In the genomic region with DNA sequence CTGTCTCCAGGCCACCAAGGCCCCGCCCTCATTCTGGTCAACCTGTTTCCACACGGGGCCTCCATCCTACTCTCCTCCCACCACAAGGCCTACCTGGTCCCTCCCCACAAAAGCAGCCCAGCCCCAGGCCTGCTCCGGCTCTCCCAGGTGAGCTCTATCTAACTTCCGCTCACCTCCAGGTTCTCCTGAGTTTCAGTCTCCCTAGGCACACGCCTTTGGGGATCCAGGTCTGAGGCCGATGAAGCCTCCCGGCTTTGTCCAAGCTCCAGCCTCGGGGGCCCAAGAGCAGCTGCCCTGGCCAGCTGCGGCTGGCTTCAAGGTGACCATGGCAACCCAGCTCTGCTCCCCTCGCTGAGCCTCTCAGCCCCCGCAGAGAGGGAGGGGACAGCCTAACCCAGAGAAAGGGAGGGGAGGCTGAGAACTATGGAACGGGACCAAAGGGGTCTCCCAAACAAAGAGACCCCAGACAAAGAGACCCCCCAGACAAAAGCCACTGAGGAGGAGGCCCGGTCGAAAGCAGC, we compare ENCODE assay signal across 8 mouse cellular contexts. TPM values are rescaled to one million over a fixed set of nuclear protein-coding genes. Genes with fewer than 3 reads are reported as not detected.
DNase-seq lines count a peak whose midpoint lies in the region; ATAC-seq and TF ChIP-seq lines count a peak whose summit lies in the region.

No protein-coding gene starts in this region.

- 0% methylated on average over 14 of the region's 14 CpGs for WGBS in forebrain, embryonic 10.5 days
- 5% methylated on average over 14 of the region's 14 CpGs for WGBS in kidney, adult 2 months
- WGBS in midbrain, embryonic 16.5 days = 1% methylated on average over 14 of the region's 14 CpGs

- peak overlapping the region; percentile 99 for H3K27ac ChIP-seq in forebrain, embryonic 10.5 days
- peak overlapping the region; percentile 52 for H3K27ac ChIP-seq in kidney, adult 2 months (ENCODE audit: insufficient read depth, low read depth, low read length)
- peak overlapping the region; percentile 98 for H3K27ac ChIP-seq in midbrain, embryonic 16.5 days (ENCODE audit: low read length)

- H3K4me1 ChIP-seq in forebrain, embryonic 10.5 days = peaks cover 82% of the 10 kb centered on the region
- H3K4me1 ChIP-seq in kidney, adult 2 months (ENCODE audit: control insufficient read depth, insufficient read depth, low read length) = peaks cover 19% of the 10 kb centered on the region
- peaks cover 31% of the 10 kb centered on the region for H3K4me1 ChIP-seq in midbrain, embryonic 16.5 days (ENCODE audit: control insufficient read depth, insufficient read depth, low read length)

- no peak for TF ChIP-seq POLR2A in kidney, adult 2 months (IDR thresholded peaks at IDR 0.05; ENCODE audit: low read depth, low read length)

- ATAC-seq in midbrain, embryonic 16.5 days = peak; percentile 41
- ATAC-seq in activated CD4-positive, CD25-positive, alpha-beta regulatory T cell, adult 4 months = no peak

- H3K9ac ChIP-seq in midbrain, embryonic 16.5 days (ENCODE audit: low read depth, low read length) = peak overlapping the region; percentile 78

- peak overlapping the region; percentile 69 for H3K4me2 ChIP-seq in midbrain, embryonic 16.5 days (ENCODE audit: low read length)

- H3K4me3 ChIP-seq in forebrain, embryonic 10.5 days = peak overlapping the region; percentile 64
- peak overlapping the region; percentile 19; the same call in 1 of the 2 replicates for H3K4me3 ChIP-seq in kidney, adult 2 months (ENCODE audit: insufficient read depth, low read depth, low read length)
- peak overlapping the region; percentile 47 for H3K4me3 ChIP-seq in midbrain, embryonic 16.5 days (ENCODE audit: low read depth, low read length)

- no peaks in the 10 kb centered on the region for H3K9me3 ChIP-seq in forebrain, embryonic 10.5 days
- no peaks in the 10 kb centered on the region for H3K9me3 ChIP-seq in midbrain, embryonic 16.5 days (replicated peaks; ENCODE audit: control insufficient read depth, low read length, poor library complexity, severe bottlenecking)

- peak; percentile 67 to 74 for DNase-seq in right cerebral cortex, postnatal 10 days (ENCODE audit: low spot score in 2 of 2)
- DNase-seq in right cerebral cortex, postnatal 36 days (ENCODE audit: low spot score in 2 of 2) = no peak
- peak; percentile 92 for DNase-seq in forebrain, embryonic 10.5 days (ENCODE audit: extremely low spot score, low spot score)
- peak; percentile 68 for DNase-seq in kidney, adult 2 months
- no peak for DNase-seq in T-cell, adult 2 months (ENCODE audit: low spot score)
- DNase-seq in adrenal gland, adult 8-10 months = no peak

- H3K36me3 ChIP-seq in forebrain, embryonic 10.5 days (replicated peaks) = peaks cover 12% of the 10 kb centered on the region
- no peaks in the 10 kb centered on the region for H3K36me3 ChIP-seq in kidney, adult 2 months (ENCODE audit: control insufficient read depth, insufficient read depth, low read length)
- no peaks in the 10 kb centered on the region for H3K36me3 ChIP-seq in midbrain, embryonic 16.5 days (ENCODE audit: control insufficient read depth, insufficient read depth, low read length)

- TF ChIP-seq CTCF in kidney, adult 2 months (conservative IDR thresholded peaks at IDR 0.05; ENCODE audit: insufficient read depth, insufficient read length, low read depth, low read length) = no peak

- H3K27me3 ChIP-seq in forebrain, embryonic 10.5 days (ENCODE audit: poor library complexity, severe bottlenecking) = peaks cover 45% of the 10 kb centered on the region
- no peaks in the 10 kb centered on the region for H3K27me3 ChIP-seq in kidney, adult 2 months (replicated peaks; ENCODE audit: control insufficient read depth, insufficient read depth, low read length)
- no peaks in the 10 kb centered on the region for H3K27me3 ChIP-seq in midbrain, embryonic 16.5 days (ENCODE audit: control insufficient read depth, insufficient read depth, low read depth, low read length)

RNA-seq across cellular contexts. Expression of gene Ddr1, which starts 0.6 kb away (rescaled TPM):
- polyA plus RNA-seq in forebrain, embryonic 10.5 days (2016; fragmentation: Nextera tagmentation; extraction: Ambion mirVana) = 105 and 112 TPM in 2 replicates
- 91.2 and 109 TPM in 2 replicates for polyA plus RNA-seq in kidney, adult 2 months (2012; rRNA removed)
- polyA plus RNA-seq in midbrain, embryonic 16.5 days (2015; fragmentation: Nextera tagmentation; extraction: Ambion mirVana) = 87.8 and 103 TPM in 2 replicates
- polyA plus RNA-seq in activated CD4-positive, CD25-positive, alpha-beta regulatory T cell, adult 4 months (2017; shearing (Covaris generic)) = under 1 TPM; 0.66 to 0.71 TPM
- 10 to 100 TPM; 40.1 to 81.5 (median 56.4) TPM for total RNA-seq in adrenal gland, adult 8-10 months (2022)

RNA-seq across cellular contexts. Expression of gene Gtf2h4, which starts 30.3 kb away (rescaled TPM):
- 59.3 and 62.3 TPM in 2 replicates for polyA plus RNA-seq in forebrain, embryonic 10.5 days (2016; fragmentation: Nextera tagmentation; extraction: Ambion mirVana)
- 28.7 and 29.1 TPM in 2 replicates for polyA plus RNA-seq in kidney, adult 2 months (2012; rRNA removed)
- 26.5 and 27.3 TPM in 2 replicates for polyA plus RNA-seq in midbrain, embryonic 16.5 days (2015; fragmentation: Nextera tagmentation; extraction: Ambion mirVana)
- polyA plus RNA-seq in activated CD4-positive, CD25-positive, alpha-beta regulatory T cell, adult 4 months (2017; shearing (Covaris generic)) = 10 to 100 TPM; 11.5 to 30.4 TPM
- total RNA-seq in adrenal gland, adult 8-10 months (2022) = 10 to 100 TPM; 23.5 to 30.6 (median 24.6) TPM

RNA-seq across cellular contexts. Expression of gene Vars2, which starts 36.4 kb away (rescaled TPM):
- 19.3 and 20.2 TPM in 2 replicates for polyA plus RNA-seq in forebrain, embryonic 10.5 days (2016; fragmentation: Nextera tagmentation; extraction: Ambion mirVana)
- 21.5 and 31.3 TPM in 2 replicates for polyA plus RNA-seq in kidney, adult 2 months (2012; rRNA removed)
- 15.1 and 15.3 TPM in 2 replicates for polyA plus RNA-seq in midbrain, embryonic 16.5 days (2015; fragmentation: Nextera tagmentation; extraction: Ambion mirVana)
- 10 to 100 TPM in 1 of 2 experiments, 1 to 10 TPM in 1; 9.3 to 11.8 TPM for polyA plus RNA-seq in activated CD4-positive, CD25-positive, alpha-beta regulatory T cell, adult 4 months (2017; shearing (Covaris generic))
- total RNA-seq in adrenal gland, adult 8-10 months (2022) = 10 to 100 TPM; 30.9 to 60.3 (median 45.3) TPM

Comparison
In these comparisons a context has a peak if more than half of its experiments do, and no peak if none do; other contexts are left out.
1. DNase-seq: peak in right cerebral cortex, postnatal 10 days (2 of 2), forebrain, embryonic 10.5 days (single experiment) and kidney, adult 2 months (single experiment); none in right cerebral cortex, postnatal 36 days (0 of 2), T-cell, adult 2 months (single experiment) and adrenal gland, adult 8-10 months (single experiment).
2. RNA of gene Ddr1, which starts 0.6 kb away (polyA plus RNA-seq): 105 to 112 TPM in forebrain, embryonic 10.5 days, 91.2 to 109 TPM in kidney, adult 2 months and 87.8 to 103 TPM in midbrain, embryonic 16.5 days; 0.66 to 0.71 TPM in activated CD4-positive, CD25-positive, alpha-beta regulatory T cell, adult 4 months; every median in the first group is over 10 times any median in the second.
3. Peak in every context shown above with its lines, with median percentiles within 50 percentile points of each other: H3K27ac ChIP-seq and H3K4me3 ChIP-seq.